Mouse (Mus musculus): ENCODE measurements around the gene Cyp2w1. TPM values are rescaled to one million over a fixed set of nuclear protein-coding genes. Genes with fewer than 3 reads are reported as not detected.

Gene Cyp2w1
- polyA plus RNA-seq, 1 experiment: 2.0 TPM

GRCm38 (mm10) chr5:139405953-139406352, 53.5 kb downstream of the Cyp2w1 start:
- H3K36me3 ChIP-seq (ENCODE audit: control insufficient read depth, insufficient read depth, low read length): no peaks in the 10 kb centered on the region
- peak overlapping the region; percentile 38 for H3K4me3 ChIP-seq (ENCODE audit: low read depth, low read length)
- H3K27me3 ChIP-seq (ENCODE audit: control insufficient read depth, insufficient read depth, low read length): no peaks in the 10 kb centered on the region
- WGBS: 70% methylated on average over 3 of the region's 3 CpGs
- TF ChIP-seq CTCF (IDR thresholded peaks at IDR 0.05; ENCODE audit: extremely low read depth, insufficient read length, insufficient replicate concordance, low read depth, low read length): no peak
- no peak for TF ChIP-seq POLR2A (IDR thresholded peaks at IDR 0.05; ENCODE audit: low read depth, low read length)
- H3K27ac ChIP-seq (ENCODE audit: insufficient read depth, low read depth, low read length): peak overlapping the region; percentile 55
- H3K4me1 ChIP-seq (ENCODE audit: control insufficient read depth, insufficient read depth, insufficient read length, low read length): peaks cover 11% of the 10 kb centered on the region

Other genes with a start within 250 kb of the Cyp2w1 start
- 2.2 and 3.8 TPM in 2 replicates for gene Prkar1b, start 202.6 kb upstream of the Cyp2w1 start, polyA plus RNA-seq (2012; rRNA removed)
- 12.0 and 16.4 TPM in 2 replicates for gene Dnaaf5, start 202.4 kb upstream of the Cyp2w1 start, polyA plus RNA-seq (2012; rRNA removed)
- gene Sun1, start 152.0 kb upstream of the Cyp2w1 start, polyA plus RNA-seq (2012; rRNA removed): 15.4 and 27.5 TPM in 2 replicates
- 82.6 and 240 TPM in 2 replicates for gene Get4, start 100.3 kb upstream of the Cyp2w1 start, polyA plus RNA-seq (2012; rRNA removed)
- 57.8 and 234 TPM in 2 replicates for gene Adap1, start 27.0 kb upstream of the Cyp2w1 start, polyA plus RNA-seq (2012; rRNA removed)
- gene Cox19, start 1.2 kb upstream of the Cyp2w1 start, polyA plus RNA-seq (2012; rRNA removed): 58.8 and 104 TPM in 2 replicates
- 4.0 and 6.8 TPM in 2 replicates for gene Gpr146, start 25.1 kb downstream of the Cyp2w1 start, polyA plus RNA-seq (2012; rRNA removed)
- 3.0 and 3.5 TPM in 2 replicates for gene C130050O18Rik, start 52.7 kb downstream of the Cyp2w1 start, polyA plus RNA-seq (2012; rRNA removed)
- gene Gper1, start 70.5 kb downstream of the Cyp2w1 start, polyA plus RNA-seq (2012; rRNA removed): 1.8 and 2.1 TPM in 2 replicates
- gene 3110082I17Rik, start 107.9 kb downstream of the Cyp2w1 start, polyA plus RNA-seq (2012; rRNA removed): 6.1 and 6.2 TPM in 2 replicates
- gene Zfand2a, start 131.9 kb downstream of the Cyp2w1 start, polyA plus RNA-seq (2012; rRNA removed): 9.6 and 22.6 TPM in 2 replicates
- not detected in 2 replicates for gene Uncx, start 190.9 kb downstream of the Cyp2w1 start, polyA plus RNA-seq (2012; rRNA removed)